ENCODE assay signal across 8 mouse cellular contexts in genomic region chr10:12813211-12813811, GRCm38 (mm10). TPM values are rescaled to one million over a fixed set of nuclear protein-coding genes. Genes with fewer than 3 reads are reported as not detected.
A peak's percentile ranks its signal among the peaks of the same experiment; 100 is the strongest.
DNase-seq lines count a peak whose midpoint lies in the region; ATAC-seq and TF ChIP-seq lines count a peak whose summit lies in the region.

No protein-coding gene starts in this region.

- peak; percentile 92 for DNase-seq in CD4-positive helper T cell, adult 2 months (ENCODE audit: low read depth, low spot score)
- DNase-seq in T-cell, adult 2 months (ENCODE audit: low spot score), result peak; percentile 84
- peak; percentile 37 to 38 for DNase-seq in heart, postnatal 14 days
- no peak for DNase-seq in left cerebral cortex, adult 8-10 months (ENCODE audit: low spot score in 2 of 2)
- DNase-seq in cerebellum, adult 2 months, result no peak
- DNase-seq in right cerebral cortex, adult 18-20 months, result no peak

- 17% methylated on average over 12 of the region's 12 CpGs for whole genome bisulfite sequencing in liver, embryonic 15.5 days (ENCODE audit: insufficient replicate concordance)
- WGBS in stomach, embryonic 16.5 days, result 59% methylated on average over 12 of the region's 12 CpGs
- 63% methylated on average over 12 of the region's 12 CpGs for WGBS in cerebellum, adult 2 months

- peak overlapping the region; percentile 69 for H3K4me2 ChIP-seq in liver, embryonic 15.5 days
- 0 out of 2 replicates have a peak overlapping the region, but pooled peaks have one; percentile 13 for H3K4me2 ChIP-seq in stomach, embryonic 16.5 days (ENCODE audit: low read depth, low read length)

- no peak for TF ChIP-seq CTCF in cerebellum, adult 2 months (IDR thresholded peaks at IDR 0.05; ENCODE audit: borderline replicate concordance, insufficient read depth, low read depth, low read length)

- H3K9ac ChIP-seq in liver, embryonic 15.5 days, result peak overlapping the region; percentile 8; the same call in 1 of the 2 replicates
- 0 out of 2 replicates have a peak overlapping the region, but pooled peaks have one; percentile 7 for H3K9ac ChIP-seq in stomach, embryonic 16.5 days (ENCODE audit: low read length)

- no peaks in the 10 kb centered on the region for H3K36me3 ChIP-seq in liver, embryonic 15.5 days (replicated peaks)
- H3K36me3 ChIP-seq in stomach, embryonic 16.5 days (ENCODE audit: control insufficient read depth, insufficient read depth, low read length), result no peaks in the 10 kb centered on the region

- no peak for TF ChIP-seq POLR2A in cerebellum, adult 2 months (IDR thresholded peaks at IDR 0.05; ENCODE audit: borderline replicate concordance, insufficient read depth, low read length)

- H3K4me1 ChIP-seq in liver, embryonic 15.5 days (replicated peaks), result peaks cover 47% of the 10 kb centered on the region
- peaks cover 21% of the 10 kb centered on the region for H3K4me1 ChIP-seq in stomach, embryonic 16.5 days (ENCODE audit: control insufficient read depth, insufficient read depth, low read length)
- H3K4me1 ChIP-seq in cerebellum, adult 2 months (ENCODE audit: control insufficient read depth, insufficient read depth, low read length), result no peaks in the 10 kb centered on the region; the same call in 1 of the 2 replicates

- H3K27ac ChIP-seq in liver, embryonic 15.5 days (replicated peaks), result peak overlapping the region; percentile 83
- H3K27ac ChIP-seq in stomach, embryonic 16.5 days (ENCODE audit: low read length), result peak overlapping the region; percentile 60
- no peak overlapping the region for H3K27ac ChIP-seq in cerebellum, adult 2 months (ENCODE audit: insufficient read depth, low read length)

- H3K4me3 ChIP-seq in liver, embryonic 15.5 days (replicated peaks), result peak overlapping the region; percentile 40
- H3K4me3 ChIP-seq in stomach, embryonic 16.5 days (replicated peaks; ENCODE audit: low read length), result peak overlapping the region; percentile 11
- H3K4me3 ChIP-seq in cerebellum, adult 2 months (replicated peaks; ENCODE audit: insufficient read depth, low read depth, low read length), result no peak overlapping the region

- ATAC-seq in liver, embryonic 15.5 days (ENCODE audit: insufficient read depth), result peak; percentile 89
- no peak for ATAC-seq in stomach, embryonic 16.5 days (ENCODE audit: insufficient read depth, low FRiP score)

- no peaks in the 10 kb centered on the region for H3K9me3 ChIP-seq in liver, embryonic 15.5 days (replicated peaks)
- no peaks in the 10 kb centered on the region for H3K9me3 ChIP-seq in stomach, embryonic 16.5 days (replicated peaks; ENCODE audit: control insufficient read depth, low read length)

- intact Hi-C loops in heart, postnatal 14 days (cut with DNase I), result loop anchor here (5.0 kb wide), 2 partner anchors 54 to 76 kb away; partner anchors contain the start of gene Utrn

- no peaks in the 10 kb centered on the region for H3K27me3 ChIP-seq in liver, embryonic 15.5 days
- H3K27me3 ChIP-seq in stomach, embryonic 16.5 days (ENCODE audit: control insufficient read depth, insufficient read depth, low read length), result no peaks in the 10 kb centered on the region
- H3K27me3 ChIP-seq in cerebellum, adult 2 months (ENCODE audit: control insufficient read depth, insufficient read depth, low read length), result no peaks in the 10 kb centered on the region

RNA-seq across cellular contexts. Expression of gene Utrn, which starts 55.9 kb away (rescaled TPM):
- 10 to 100 TPM; 69.6 to 72.4 TPM for total RNA-seq in heart, postnatal 14 days (2021)
- polyA plus RNA-seq in liver, embryonic 15.5 days (2015; fragmentation: Nextera tagmentation; extraction: Ambion mirVana), result 8.2 and 10.0 TPM in 2 replicates
- polyA plus RNA-seq in stomach, embryonic 16.5 days (2015; fragmentation: Nextera tagmentation; extraction: Ambion mirVana), result 68.4 and 72.0 TPM in 2 replicates
- total RNA-seq in left cerebral cortex, adult 8-10 months (2022), result 10 to 100 TPM; 69.4 to 88.4 (median 77.1) TPM
- polyA plus RNA-seq in cerebellum, adult 2 months (2012; rRNA removed), result 32.5 and 33.5 TPM in 2 replicates

Comparison
In these comparisons a context has a peak if more than half of its experiments do, and no peak if none do; other contexts are left out.
1. DNase-seq: peak in CD4-positive helper T cell, adult 2 months (single experiment), T-cell, adult 2 months (single experiment) and heart, postnatal 14 days (2 of 2); none in left cerebral cortex, adult 8-10 months (0 of 2), cerebellum, adult 2 months (0 of 2) and right cerebral cortex, adult 18-20 months (single experiment).